Mouse (Mus musculus) liver, embryonic 14.5 days (tissue): ENCODE data around the gene Arhgef1.

Experiments
- CTCF ChIP-seq: IDR thresholded peaks from 2 replicates; pipeline ENCODE4 v1.5.1; 2016; ENCODE audit warnings: antibody characterized with exemption, low read depth, control low read depth
- EP300 ChIP-seq: IDR thresholded peaks from 2 replicates; pipeline ENCODE4 v1.6.1; 2016; ENCODE audit warnings: antibody characterized with exemption, low read depth

DNA sequence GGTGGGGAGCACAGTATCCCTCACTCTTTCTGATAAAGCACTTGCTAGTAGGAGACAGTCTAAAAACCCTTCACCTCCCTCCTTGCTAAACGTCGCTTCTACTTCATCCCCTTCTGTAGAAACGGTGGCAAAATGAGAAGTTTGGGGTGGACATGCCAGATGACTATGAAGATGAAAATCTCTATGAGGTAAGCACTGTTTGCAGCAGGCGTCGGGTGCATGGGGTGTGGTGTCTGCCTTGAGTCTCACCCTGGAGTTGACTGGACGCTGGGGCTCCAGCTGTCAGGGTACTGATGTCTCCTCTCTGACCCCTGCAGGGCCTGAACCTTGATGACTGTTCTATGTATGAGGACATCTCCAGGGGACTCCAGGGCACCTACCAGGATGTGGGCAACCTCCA lies 1.6 kb upstream of the Arhgef1 start:
- TF ChIP-seq CTCF = no peak
- no peak for TF ChIP-seq EP300
